Mouse (Mus musculus): ENCODE measurements at regions not wholly inside any gene's neighbourhood (a gene's known extent, or its start where the extent isn't known, plus 50 kb on each side); places are given as distances from the start of the nearest gene placed in this dataset.

DNA sequence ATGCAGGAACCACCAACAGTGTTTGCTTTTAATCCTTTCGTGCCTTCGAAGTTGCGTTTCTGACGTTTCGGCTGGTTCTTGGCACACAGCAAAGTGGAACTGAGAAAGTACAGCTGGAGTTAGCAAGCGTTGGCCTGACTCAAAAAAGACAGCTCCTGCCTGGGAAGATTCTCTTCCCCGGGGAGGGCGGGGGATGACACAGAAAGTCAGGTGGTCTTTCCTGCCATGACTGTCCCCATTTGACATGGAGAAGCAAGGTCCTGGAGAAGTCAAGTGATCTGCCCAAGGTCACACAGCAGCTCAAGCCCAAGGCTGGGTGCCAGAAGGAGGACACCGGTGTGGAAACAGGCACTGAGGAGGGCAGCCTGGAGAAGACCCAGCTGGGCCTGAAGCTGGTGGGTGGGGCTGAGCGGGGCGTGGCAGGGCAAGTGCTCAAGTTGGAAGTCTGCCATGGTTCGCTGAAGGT lies 411.4 kb downstream of the Matn1 start:
- TF ChIP-seq POLR2A (IDR thresholded peaks at IDR 0.05; ENCODE audit: low read depth, low read length) (peak; percentile 54; the same call in 1 of the 2 replicates), JUND (conservative IDR thresholded peaks at IDR 0.05; ENCODE audit: low read depth, low read length) (no peak), USF1 (IDR thresholded peaks at IDR 0.05; ENCODE audit: low read depth, low read length) (peak; percentile 12; the same call in 1 of the 2 replicates), RCOR1 (conservative IDR thresholded peaks at IDR 0.05; ENCODE audit: low read depth, low read length) (no peak), IRF4 (IDR thresholded peaks at IDR 0.05; ENCODE audit: low read depth, low read length) (peak; percentile 51), SMC3 (IDR thresholded peaks at IDR 0.05; ENCODE audit: low read depth, low read length) (no peak; the same call in 1 of the 2 replicates), MEF2A (IDR thresholded peaks at IDR 0.05; ENCODE audit: borderline replicate concordance, low read depth, low read length) (0 out of 2 replicates have a peak, but pooled peaks have one; percentile 40), MXI1 (IDR thresholded peaks at IDR 0.05; ENCODE audit: low read depth, low read length) (0 out of 2 replicates have a peak, but pooled peaks have one; percentile 51), ZMIZ1 (IDR thresholded peaks at IDR 0.05; ENCODE audit: low read depth, low read length) (peak; percentile 48; the same call in 1 of the 2 replicates), NELFE (IDR thresholded peaks at IDR 0.05; ENCODE audit: low read depth, low read length) (peak; percentile 51; the same call in 1 of the 2 replicates), TCF12 (IDR thresholded peaks at IDR 0.05; ENCODE audit: low read depth, low read length) (peak; percentile 67; the same call in 1 of the 2 replicates), PAX5 (IDR thresholded peaks at IDR 0.05; ENCODE audit: low read length) (no peak), JUN (IDR thresholded peaks at IDR 0.05; ENCODE audit: insufficient read depth, low read depth, low read length) (no peak), EP300 (IDR thresholded peaks at IDR 0.05; ENCODE audit: low read length) (peak; percentile 52), NRF1 (IDR thresholded peaks at IDR 0.05; ENCODE audit: low read depth, low read length) (peak; percentile 35; the same call in 1 of the 2 replicates), BHLHE40 (IDR thresholded peaks at IDR 0.05; ENCODE audit: low read depth, low read length) (peak; percentile 51; the same call in 1 of the 2 replicates), CHD2 (IDR thresholded peaks at IDR 0.05; ENCODE audit: low read length) (no peak), MAX (IDR thresholded peaks at IDR 0.05; ENCODE audit: low read length) (peak; percentile 97), ETS1 (conservative IDR thresholded peaks at IDR 0.05; ENCODE audit: low read depth, low read length) (peak; percentile 66), MAZ (IDR thresholded peaks at IDR 0.05; ENCODE audit: low read depth, low read length) (peak; percentile 25; the same call in 1 of the 2 replicates), SIN3A (IDR thresholded peaks at IDR 0.05; ENCODE audit: low read length) (peak; percentile 85; the same call in 1 of the 2 replicates), USF2 (conservative IDR thresholded peaks at IDR 0.05; ENCODE audit: low read depth, low read length) (no peak), TBP (conservative IDR thresholded peaks at IDR 0.05; ENCODE audit: low read depth, low read length) (0 out of 2 replicates have a peak, but pooled peaks have one; percentile 9), HCFC1 (IDR thresholded peaks at IDR 0.05; ENCODE audit: low read depth, low read length) (peak; percentile 66)
- Histone ChIP-seq H3K4me1 (ENCODE audit: control insufficient read depth in 1 of 2, insufficient read depth in 2 of 2) (peaks cover 11 to 35% of the 10 kb centered on the region in 2 experiments), H3K4me2 (ENCODE audit: insufficient read depth, low read depth, poor library complexity, severe bottlenecking) (peak overlapping the region; percentile 47), H3K27ac (ENCODE audit: insufficient read depth, low read depth) (peak overlapping the region; percentile 81), H3K9me3 (replicated peaks; ENCODE audit: low read length) (no peaks in the 10 kb centered on the region), H3K36me3 (replicated peaks in 1 of 2; ENCODE audit: control insufficient read depth in 1 of 2, insufficient read depth in 1 of 2, low read length in 1 of 2) (no peaks in the 10 kb centered on the region), H3K79me2 (replicated peaks; ENCODE audit: control insufficient read depth, extremely low read depth, insufficient read depth, poor library complexity, severe bottlenecking) (no peaks in the 10 kb centered on the region), H3K27me3 (replicated peaks) (peaks cover 25% of the 10 kb centered on the region), H3K4me3 (replicated peaks in 1 of 3; ENCODE audit: low read depth in 2 of 3, low read length in 2 of 3, poor library complexity in 1 of 3) (peak overlapping the region; percentile 49 to 55 (median 54)), H3K9ac (ENCODE audit: insufficient read depth, low read depth) (peak overlapping the region; percentile 34; the same call in 1 of the 2 replicates)
- dilution Hi-C loops (cut with MboI; ENCODE audit: extremely low pct_ligation_motif_present, extremely low pct_unique_long_range_greater_than_20kb, low sequenced_read_pairs) = no loop called here
- DNase-seq (ENCODE audit: extremely low read depth) = peak; percentile 71
- in situ Hi-C loops (cut with MboI; ENCODE audit: low pct_ligation_motif_present, low pct_unique_long_range_greater_than_20kb, low sequenced_read_pairs) = loop anchor here (10.0 kb wide), 1 partner anchor 81 kb away; no protein-coding TSS in a partner anchor

All from CH12.LX (cell line).